Comparison of ENCODE assay signal across 8 mouse cellular contexts in the genomic region with DNA sequence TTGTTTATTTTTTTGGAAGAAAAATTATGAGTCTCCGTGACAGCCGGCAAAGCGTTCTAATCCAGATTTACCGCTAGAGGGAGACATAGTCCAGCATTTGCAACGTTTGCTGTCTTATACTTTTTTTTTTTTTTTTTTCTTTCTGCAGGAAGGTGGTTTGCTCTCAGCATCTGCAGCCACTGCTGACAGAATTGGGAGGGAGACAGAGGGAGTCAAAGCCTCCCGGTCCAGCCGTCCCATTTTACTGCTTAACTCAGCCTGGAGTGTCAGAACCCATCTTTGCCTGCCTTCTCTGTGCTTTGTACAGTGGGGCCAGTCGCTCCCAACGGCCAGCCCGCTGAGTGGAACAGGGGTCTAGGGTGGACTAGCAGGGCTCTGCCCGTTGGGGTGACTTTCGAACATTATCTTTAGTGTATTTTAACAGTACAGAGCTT. TPM values are rescaled to one million over a fixed set of nuclear protein-coding genes. Genes with fewer than 3 reads are reported as not detected.
DNase-seq lines count a peak whose midpoint lies in the region; ATAC-seq and TF ChIP-seq lines count a peak whose summit lies in the region.

Gene Fam19a2 (plus strand): TSS at position 121 of the 434 bp plus-strand sequence.

- DNase-seq in brain, embryonic 18.5 days (ENCODE audit: low read depth, low spot score) = peak; percentile 72
- DNase-seq in heart, postnatal 10 days = peak; percentile 54 to 75
- peak; percentile 45 to 62 for DNase-seq in kidney, postnatal 4 days
- peak; percentile 18 for DNase-seq in lung, adult 2 months
- peak; percentile 39 for DNase-seq in urinary bladder, postnatal 14 days (ENCODE audit: low spot score)

- TF ChIP-seq CTCF in E14TG2a.4 (conservative IDR thresholded peaks at IDR 0.05; ENCODE audit: low read length) = peak; percentile 75
- TF ChIP-seq CTCF in lung, adult 2 months (IDR thresholded peaks at IDR 0.05; ENCODE audit: insufficient read depth, low read length) = peak; percentile 36
- no peak for TF ChIP-seq CTCF in olfactory bulb, adult 2 months (IDR thresholded peaks at IDR 0.05; ENCODE audit: insufficient read depth, low read depth, low read length)

- ATAC-seq in erythroblast, adult 5-6 weeks (replicated peaks; ENCODE audit: low FRiP score, poor library complexity, severe bottlenecking) = 0 out of 2 replicates have a peak, but pooled peaks have one; percentile 64

- H3K27ac ChIP-seq in olfactory bulb, adult 2 months (ENCODE audit: insufficient read depth, low read depth, low read length) = no peak within 1 kb of the TSS

- H3K4me3 ChIP-seq in E14TG2a.4 (replicated peaks; ENCODE audit: low read length) = peak within 1 kb of the TSS; percentile 75
- H3K4me3 ChIP-seq in lung, adult 2 months (replicated peaks; ENCODE audit: extremely low read depth, low read depth, low read length) = no peak within 1 kb of the TSS
- H3K4me3 ChIP-seq in olfactory bulb, adult 2 months (ENCODE audit: insufficient read depth, low read depth, low read length) = peak within 1 kb of the TSS; percentile 56

- TF ChIP-seq POLR2A in lung, adult 2 months (IDR thresholded peaks at IDR 0.05; ENCODE audit: borderline replicate concordance, extremely low read depth, low read depth, low read length) = no peak
- TF ChIP-seq POLR2A in olfactory bulb, adult 2 months (IDR thresholded peaks at IDR 0.05; ENCODE audit: insufficient read depth, low read depth, low read length) = no peak

- H3K4me1 ChIP-seq in E14TG2a.4 (replicated peaks; ENCODE audit: low read depth, low read length) = peaks cover 12% of the 10 kb centered on the region
- H3K4me1 ChIP-seq in lung, adult 2 months (ENCODE audit: control insufficient read depth, insufficient read depth, low read length) = no peaks in the 10 kb centered on the region
- H3K4me1 ChIP-seq in olfactory bulb, adult 2 months (ENCODE audit: control insufficient read depth, insufficient read depth, low read length) = peaks cover 14% of the 10 kb centered on the region

- 2% methylated on average over 12 of the region's 12 CpGs for WGBS in lung, adult 2 months
- 2% methylated on average over 12 of the region's 12 CpGs for WGBS in olfactory bulb, adult 2 months

- no peaks in the 10 kb centered on the region for H3K9me3 ChIP-seq in E14TG2a.4 (ENCODE audit: low read length)

- no peaks in the 10 kb centered on the region for H3K36me3 ChIP-seq in E14TG2a.4 (ENCODE audit: insufficient read depth, low read length)

- peaks cover 50% of the 10 kb centered on the region for H3K27me3 ChIP-seq in E14TG2a.4 (ENCODE audit: insufficient read depth, low read length)

- intact Hi-C loops in heart, postnatal 10 days (cut with DNase I) = no loop called here

RNA-seq across cellular contexts. Expression of gene Fam19a2, which starts in this region (rescaled TPM):
- not detected in 2 replicates for total RNA-seq in erythroblast, adult 5-6 weeks (2015; ENCODE audit: low replicate concordance)
- not detected in 2 replicates for total RNA-seq in erythroblast, adult 5-6 weeks (2017; ENCODE audit: low replicate concordance)
- under 1 TPM; 0.12 to 0.17 TPM for total RNA-seq in heart, postnatal 10 days (2021)
- 0.07 TPM in 1 of 2 replicates, not detected in the other for polyA plus RNA-seq in lung, adult 2 months (2012; rRNA removed)
- not detected in 2 replicates for polyA plus RNA-seq in olfactory bulb, adult 2 months (2012; ENCODE audit: insufficient read depth, insufficient read length, low replicate concordance, missing spikeins)

Comparison
In these comparisons a context has a peak if more than half of its experiments do, and no peak if none do; other contexts are left out.
1. Peak in ATAC-seq in erythroblast, adult 5-6 weeks; RNA of the gene not detected or under 1 TPM.
2. Peak in DNase-seq in heart, postnatal 10 days; RNA of the gene not detected or under 1 TPM.
3. Peak in DNase-seq in lung, adult 2 months; RNA of the gene not detected or under 1 TPM.
4. DNase-seq: peak in every context shown above with its lines; median percentile 72 in brain, embryonic 18.5 days; 64 in heart, postnatal 10 days; 54 in kidney, postnatal 4 days; 39 in urinary bladder, postnatal 14 days; 18 in lung, adult 2 months.